Mouse (Mus musculus) olfactory bulb, adult 2 months (tissue): ENCODE measurements at regions not wholly inside any gene's neighbourhood (a gene's known extent, or its start where the extent isn't known, plus 50 kb on each side); places are given as distances from the start of the nearest gene placed in this dataset.

Source experiments
- H3K27ac ChIP-seq: fragments of 200-500 bp; 2 replicates; pipeline ENCODE4 v1.5.1; 2012; ENCODE audit warnings: low read depth, low read length; ENCODE audit not compliant: insufficient read depth
- H3K4me1 ChIP-seq: fragments of 200-500 bp; 2 replicates; pipeline ENCODE4 v1.6.1; 2012; ENCODE audit warnings: low read length; ENCODE audit not compliant: control insufficient read depth, insufficient read depth
- H3K4me3 ChIP-seq: fragments of 200-500 bp; 2 replicates; pipeline ENCODE4 v1.5.1; 2012; ENCODE audit warnings: mild to moderate bottlenecking, low read depth, low read length, moderate library complexity; ENCODE audit not compliant: insufficient read depth
- CTCF ChIP-seq: fragments of 200-500 bp; IDR thresholded peaks from 2 replicates; pipeline ENCODE4 v1.5.1; 2012; ENCODE audit warnings: low read depth, mild to moderate bottlenecking, low read length, moderate library complexity; ENCODE audit not compliant: insufficient read depth
- POLR2A ChIP-seq: fragments of 200-500 bp; IDR thresholded peaks from 2 replicates; pipeline ENCODE4 v1.6.1; 2012; ENCODE audit warnings: mild to moderate bottlenecking, low read depth, low read length, moderate library complexity; ENCODE audit not compliant: insufficient read depth
- WGBS: fragments of 180-500 bp; shearing (Covaris S2); methylation state at CpG from one replicate; pipeline ENCODE4 v1.1.7; 2018; 5-methylcytosine and 5-hydroxymethylcytosine counted together

DNA sequence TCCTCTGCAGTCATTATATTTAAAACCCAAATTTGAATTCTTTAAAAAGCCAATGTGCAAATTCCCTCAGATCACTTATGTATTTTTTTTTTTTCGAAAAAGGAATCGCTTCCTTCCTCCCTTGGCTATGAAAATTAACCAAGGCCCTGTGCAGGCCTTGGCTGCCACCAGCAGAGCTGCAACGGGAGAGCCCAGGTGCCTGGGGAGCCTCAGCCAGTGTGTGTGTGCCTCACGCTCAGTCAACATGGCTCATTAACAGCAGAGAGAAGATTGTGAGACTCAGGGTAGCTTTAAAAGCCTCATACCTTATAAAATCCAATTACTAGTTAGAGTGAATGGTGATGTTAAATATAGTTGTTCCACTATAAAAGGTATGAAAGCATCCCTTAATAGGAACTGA is 148.6 kb downstream of the Mex3b start:
- no peak overlapping the region for H3K27ac ChIP-seq
- H3K4me1 ChIP-seq, result peaks cover 5% of the 10 kb centered on the region; the same call in 1 of the 2 replicates
- TF ChIP-seq CTCF (no peak), POLR2A (no peak)
- H3K4me3 ChIP-seq, result no peak overlapping the region
- WGBS, result 52% methylated on average over 4 of the region's 4 CpGs

- Histone ChIP-seq H3K4me3 (no peak overlapping the region), H3K27ac (no peak overlapping the region), H3K4me1 (peaks cover 5% of the 10 kb centered on the region; the same call in 1 of the 2 replicates)
- no peak for TF ChIP-seq CTCF
- TF ChIP-seq POLR2A, result no peak
- 36% methylated on average over 4 of the region's 4 CpGs for WGBS
Measured at GRCm38 (mm10) chr7:83016566-83016965, 149.4 kb downstream of the Mex3b start.

- Histone ChIP-seq H3K27ac (no peak overlapping the region), H3K4me3 (no peak overlapping the region), H3K4me1 (peaks cover 5% of the 10 kb centered on the region; the same call in 1 of the 2 replicates)
- TF ChIP-seq CTCF (no peak), POLR2A (no peak)
- WGBS, result 95% methylated on average over 2 of the region's 2 CpGs
Measured at GRCm38 (mm10) chr7:83020584-83020983, 153.5 kb downstream of the Mex3b start.

GRCm38 (mm10) chr7:83023990-83024389 is 156.9 kb downstream of the Mex3b start:
- Histone ChIP-seq H3K4me1 (no peaks in the 10 kb centered on the region), H3K27ac (no peak overlapping the region), H3K4me3 (no peak overlapping the region)
- WGBS, result 91% methylated on average over 1 of the region's 1 CpGs
- TF ChIP-seq POLR2A, result no peak
- no peak for TF ChIP-seq CTCF

- H3K27ac ChIP-seq, result no peak overlapping the region
- H3K4me1 ChIP-seq, result no peaks in the 10 kb centered on the region
- WGBS, result 75% methylated on average over 2 of the region's 2 CpGs
- TF ChIP-seq CTCF, result no peak
- no peak for TF ChIP-seq POLR2A
- no peak overlapping the region for H3K4me3 ChIP-seq
Measured at GRCm38 (mm10) chr7:83031101-83031500, 164.0 kb downstream of the Mex3b start.

- H3K27ac ChIP-seq, result no peak overlapping the region
- TF ChIP-seq POLR2A (no peak), CTCF (no peak)
- WGBS, result 100% methylated on average over 1 of the region's 1 CpGs
- no peak overlapping the region for H3K4me3 ChIP-seq
- H3K4me1 ChIP-seq, result no peaks in the 10 kb centered on the region
Measured at GRCm38 (mm10) chr7:83032025-83032424, 164.9 kb downstream of the Mex3b start.

DNA sequence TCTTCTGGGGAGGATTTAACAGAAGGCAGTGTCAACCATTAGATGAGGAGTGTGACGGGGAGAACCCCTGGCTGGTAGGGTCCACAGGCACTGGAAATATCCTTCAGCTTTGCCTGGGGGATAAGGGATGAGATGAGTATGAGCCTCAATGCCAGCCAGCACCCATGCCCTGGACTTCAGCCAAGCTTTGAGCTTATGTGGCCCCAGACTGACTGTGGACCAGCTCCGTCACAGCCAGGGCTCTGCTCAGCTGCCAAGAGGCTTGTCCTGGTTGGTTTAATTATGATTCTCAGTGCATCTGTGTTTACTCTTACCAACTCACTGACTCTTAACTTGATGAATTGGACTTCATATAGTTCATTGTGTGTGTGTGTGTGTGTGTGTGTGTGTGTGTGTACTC is 165.8 kb downstream of the Mex3b start:
- no peak overlapping the region for H3K27ac ChIP-seq
- TF ChIP-seq CTCF (no peak), POLR2A (no peak)
- 83% methylated on average over 2 of the region's 2 CpGs for WGBS
- H3K4me3 ChIP-seq, result no peak overlapping the region
- no peaks in the 10 kb centered on the region for H3K4me1 ChIP-seq

GRCm38 (mm10) chr7:83035190-83035589 is 168.1 kb downstream of the Mex3b start:
- WGBS, result 88% methylated on average over 3 of the region's 3 CpGs
- Histone ChIP-seq H3K27ac (no peak overlapping the region), H3K4me3 (no peak overlapping the region), H3K4me1 (no peaks in the 10 kb centered on the region)
- TF ChIP-seq POLR2A (no peak), CTCF (no peak)

- TF ChIP-seq POLR2A, result no peak
- TF ChIP-seq CTCF, result no peak
- WGBS, result 82% methylated on average over 2 of the region's 2 CpGs
Measured at GRCm38 (mm10) chr7:83036397-83036796, 169.3 kb downstream of the Mex3b start.

GRCm38 (mm10) chr7:83037100-83037499 is 170.0 kb downstream of the Mex3b start:
- 47% methylated on average over 2 of the region's 2 CpGs for WGBS
- no peak for TF ChIP-seq POLR2A
- no peak for TF ChIP-seq CTCF
- H3K4me3 ChIP-seq, result no peak overlapping the region
- H3K27ac ChIP-seq, result no peak overlapping the region
- no peaks in the 10 kb centered on the region for H3K4me1 ChIP-seq

More at GRCm38 (mm10) chr7:83036397-83036796, 169.3 kb downstream of the Mex3b start:
- Histone ChIP-seq H3K4me1 (no peaks in the 10 kb centered on the region), H3K4me3 (no peak overlapping the region), H3K27ac (no peak overlapping the region)
